8 mouse cellular contexts compared by ENCODE assay signal in the genomic region with DNA sequence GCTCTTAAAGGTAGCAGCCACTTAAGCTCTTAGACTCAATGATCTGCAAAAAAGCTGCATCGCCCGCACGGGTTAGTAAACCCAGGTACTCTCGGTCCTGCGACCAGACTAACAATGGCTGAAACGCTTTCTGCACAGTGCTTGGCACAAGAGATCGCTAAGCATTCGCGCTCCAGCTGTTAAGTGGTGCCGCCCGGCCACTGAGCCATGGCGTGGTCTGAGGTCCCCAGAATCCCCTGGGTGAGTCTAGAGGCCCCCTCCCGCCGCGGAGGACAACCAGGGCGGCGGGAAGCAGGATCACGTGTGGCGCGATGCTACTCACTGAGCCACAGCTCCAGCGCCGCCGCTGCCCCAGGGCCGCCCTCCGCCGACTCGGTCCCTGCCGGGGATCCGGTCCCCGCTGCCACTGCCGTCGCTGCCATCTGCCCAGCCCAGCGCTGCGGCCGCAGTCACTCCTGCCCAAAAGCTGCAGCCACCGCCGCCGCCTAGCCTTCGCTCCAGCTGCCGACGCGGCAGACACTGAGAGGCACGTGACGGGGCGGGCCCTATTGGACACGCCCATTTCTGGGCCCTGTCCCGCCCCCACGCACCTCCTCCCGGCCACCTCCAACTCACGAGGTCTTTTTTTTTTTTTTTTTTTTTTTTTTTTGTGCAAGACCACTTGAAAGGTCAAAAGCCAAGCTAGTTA. TPM values are rescaled to one million over a fixed set of nuclear protein-coding genes. Genes with fewer than 3 reads are reported as not detected.
DNase-seq lines count a peak whose midpoint lies in the region; ATAC-seq lines count a peak whose summit lies in the region.

A gene (minus strand): TSS at position 556 of the 688 bp plus-strand sequence.

- H3K27me3 ChIP-seq in embryonic facial prominence, embryonic 14.5 days (replicated peaks; ENCODE audit: control insufficient read depth, insufficient read depth, low read length): no peaks in the 10 kb centered on the region
- H3K27me3 ChIP-seq in kidney, embryonic 14.5 days (ENCODE audit: control insufficient read depth, insufficient read depth, low read length): no peaks in the 10 kb centered on the region
- H3K27me3 ChIP-seq in limb, embryonic 15.5 days: no peaks in the 10 kb centered on the region

- peaks cover 10% of the 10 kb centered on the region for H3K4me1 ChIP-seq in embryonic facial prominence, embryonic 14.5 days (ENCODE audit: control insufficient read depth, insufficient read depth, low read length)
- peaks cover 18% of the 10 kb centered on the region for H3K4me1 ChIP-seq in kidney, embryonic 14.5 days (ENCODE audit: control insufficient read depth, insufficient read depth, low read length)
- peaks cover 33% of the 10 kb centered on the region for H3K4me1 ChIP-seq in limb, embryonic 15.5 days

- ATAC-seq in embryonic facial prominence, embryonic 14.5 days (ENCODE audit: low read depth): peak; percentile 92
- ATAC-seq in kidney, embryonic 14.5 days (ENCODE audit: low FRiP score, low TSS enrichment): peak; percentile 85
- ATAC-seq in limb, embryonic 15.5 days (ENCODE audit: insufficient number of reproducible peaks, low FRiP score, low TSS enrichment, low read depth): peak; percentile 83

- peak within 1 kb of the TSS; percentile 85 for H3K9ac ChIP-seq in embryonic facial prominence, embryonic 14.5 days (ENCODE audit: low read depth, low read length)
- H3K9ac ChIP-seq in kidney, embryonic 14.5 days (ENCODE audit: low read depth, low read length): peak within 1 kb of the TSS; percentile 78
- peak within 1 kb of the TSS; percentile 84 for H3K9ac ChIP-seq in limb, embryonic 15.5 days

- H3K4me2 ChIP-seq in embryonic facial prominence, embryonic 14.5 days (ENCODE audit: low read depth, low read length): peak within 1 kb of the TSS; percentile 84
- peak within 1 kb of the TSS; percentile 72 for H3K4me2 ChIP-seq in kidney, embryonic 14.5 days (replicated peaks; ENCODE audit: low read depth, low read length)
- H3K4me2 ChIP-seq in limb, embryonic 15.5 days: peak within 1 kb of the TSS; percentile 64

- H3K4me3 ChIP-seq in embryonic facial prominence, embryonic 14.5 days (ENCODE audit: low read depth, low read length): peak within 1 kb of the TSS; percentile 82
- H3K4me3 ChIP-seq in kidney, embryonic 14.5 days (ENCODE audit: low read length): peak within 1 kb of the TSS; percentile 80
- peak within 1 kb of the TSS; percentile 88 for H3K4me3 ChIP-seq in limb, embryonic 15.5 days

- no peaks in the 10 kb centered on the region for H3K9me3 ChIP-seq in embryonic facial prominence, embryonic 14.5 days (ENCODE audit: control insufficient read depth, low read length)
- H3K9me3 ChIP-seq in kidney, embryonic 14.5 days (ENCODE audit: control insufficient read depth, low read length): no peaks in the 10 kb centered on the region
- no peaks in the 10 kb centered on the region for H3K9me3 ChIP-seq in limb, embryonic 15.5 days

- DNase-seq in 3T3-L1 (ENCODE audit: low read depth, low spot score): peak; percentile 77
- peak; percentile 65 to 70 for DNase-seq in adrenal gland, postnatal 4 days (ENCODE audit: low spot score in 2 of 2)
- DNase-seq in embryonic facial prominence, embryonic 14.5 days (ENCODE audit: low spot score): peak; percentile 93
- peak; percentile 82 for DNase-seq in heart, adult 8-10 months (ENCODE audit: low spot score)
- DNase-seq in monocyte, adult 2 months (ENCODE audit: low read depth in 1 of 2, low spot score in 2 of 2): peak; percentile 37 to 74
- DNase-seq in spleen, postnatal 36 days (ENCODE audit: low spot score in 2 of 2): peak; percentile 90

- WGBS in embryonic facial prominence, embryonic 14.5 days: 0% methylated on average over 32 of the region's 50 CpGs
- under 1% methylated on average over 48 of the region's 50 CpGs for WGBS in kidney, embryonic 14.5 days
- WGBS in limb, embryonic 15.5 days: under 1% methylated on average over 50 of the region's 50 CpGs

- peak within 1 kb of the TSS; percentile 81 for H3K27ac ChIP-seq in embryonic facial prominence, embryonic 14.5 days (replicated peaks; ENCODE audit: low read depth, low read length)
- peak within 1 kb of the TSS; percentile 79 for H3K27ac ChIP-seq in kidney, embryonic 14.5 days (ENCODE audit: low read depth, low read length)
- peak within 1 kb of the TSS; percentile 89 for H3K27ac ChIP-seq in limb, embryonic 15.5 days

- H3K36me3 ChIP-seq in embryonic facial prominence, embryonic 14.5 days (ENCODE audit: control insufficient read depth, insufficient read depth, low read length): no peaks in the 10 kb centered on the region
- no peaks in the 10 kb centered on the region for H3K36me3 ChIP-seq in kidney, embryonic 14.5 days (ENCODE audit: control insufficient read depth, insufficient read depth, low read length)
- H3K36me3 ChIP-seq in limb, embryonic 15.5 days: no peaks in the 10 kb centered on the region

RNA-seq across cellular contexts. Expression of the gene that starts here (rescaled TPM):
- total RNA-seq in adrenal gland, postnatal 4 days (2021): 10 to 100 TPM; 34.2 to 43.2 TPM
- 75.8 and 86.4 TPM in 2 replicates for polyA plus RNA-seq in embryonic facial prominence, embryonic 14.5 days (2014; fragmentation: Nextera tagmentation; extraction: Ambion mirVana)
- total RNA-seq in heart, adult 8-10 months (2022): 10 to 100 TPM; 31.7 to 39.2 (median 35.4) TPM
- 55.9 and 56.1 TPM in 2 replicates for polyA plus RNA-seq in kidney, embryonic 14.5 days (2014; fragmentation: Nextera tagmentation; extraction: Ambion mirVana)
- 92.5 and 96.5 TPM in 2 replicates for polyA plus RNA-seq in limb, embryonic 15.5 days (2015; fragmentation: Nextera tagmentation; extraction: Ambion mirVana)

Comparison
In these comparisons a context has a peak if more than half of its experiments do, and no peak if none do; other contexts are left out.
1. Peak in every context shown above with its lines: DNase-seq, ATAC-seq, H3K4me3 ChIP-seq and H3K27ac ChIP-seq.